Mouse (Mus musculus): ENCODE measurements around the gene Ifnar1.

DNA sequence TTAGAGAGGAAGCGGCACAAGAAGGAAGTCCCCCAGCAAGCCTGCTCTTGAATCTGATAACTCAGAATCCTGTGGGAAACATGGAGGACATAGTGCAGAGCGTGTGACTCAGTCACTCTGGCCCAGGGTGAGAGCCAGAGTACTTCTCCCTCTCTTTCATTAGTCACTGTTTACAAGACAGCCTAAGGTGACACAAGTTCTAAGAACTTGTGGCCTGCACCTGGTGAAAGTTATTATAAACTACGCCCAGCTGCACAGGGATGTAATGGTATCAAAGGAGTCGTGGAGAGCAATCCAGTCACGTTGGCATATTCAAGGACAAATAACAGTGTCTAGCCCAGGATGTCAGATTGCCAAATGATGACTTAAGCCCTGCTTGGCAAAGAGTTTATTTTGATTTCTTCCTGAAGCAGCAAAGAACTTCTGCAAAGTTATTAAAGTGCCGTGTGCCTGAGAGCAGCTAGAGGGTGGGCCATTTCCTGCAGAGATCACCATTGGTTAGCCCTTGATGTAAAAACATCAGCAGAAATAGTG lies 32.6 kb upstream of the Ifnar1 start:
- TF ChIP-seq POLR2A (IDR thresholded peaks at IDR 0.05; ENCODE audit: insufficient read depth, low read length) = no peak
- no peak for TF ChIP-seq CTCF (IDR thresholded peaks at IDR 0.05; ENCODE audit: low read depth, low read length)
